Mouse (Mus musculus) limb, embryonic 13.5 days (tissue): Measurements from ENCODE around the gene Rarb. TPM values are rescaled to one million over a fixed set of nuclear protein-coding genes. Genes with fewer than 3 reads are reported as not detected.
"Not testable (repeated sequence)": the region's sequence is repeated elsewhere in the genome, so short reads cannot be mapped to it uniquely, and the experiment has no call there.

Source experiments
- ATAC-seq: fragments of 200-750 bp; cut with Nextera tagmentation; 2 replicates; pipeline ENCODE4 v1.8.0; 2017; ENCODE audit warnings: low read depth, moderate number of reproducible peaks, moderate TSS enrichment; ENCODE audit not compliant: low FRiP score
- H3K27ac ChIP-seq: fragments of 300-500 bp; sonication (generic); 2 replicates; pipeline ENCODE4 v1.5.1; 2015; ENCODE audit warnings: inconsistent platforms, mild to moderate bottlenecking, moderate library complexity
- H3K27me3 ChIP-seq: fragments of 300-500 bp; sonication (generic); 2 replicates; pipeline ENCODE4 v1.6.1; 2015; ENCODE audit warnings: mild to moderate bottlenecking, inconsistent platforms
- H3K36me3 ChIP-seq: fragments of 300-500 bp; sonication (generic); 2 replicates; pipeline ENCODE4 v1.6.1; 2015; ENCODE audit warnings: inconsistent platforms, mild to moderate bottlenecking, moderate library complexity
- H3K4me1 ChIP-seq: fragments of 300-500 bp; sonication (generic); 2 replicates; pipeline ENCODE4 v1.6.1; 2015; ENCODE audit warnings: inconsistent platforms
- H3K4me2 ChIP-seq: fragments of 300-500 bp; sonication (generic); replicated peaks from 2 replicates; pipeline ENCODE4 v1.6.1; 2015; ENCODE audit warnings: inconsistent platforms, mild to moderate bottlenecking, moderate library complexity
- H3K4me3 ChIP-seq: fragments of 300-500 bp; sonication (generic); 2 replicates; pipeline ENCODE4 v1.5.1; 2015; ENCODE audit warnings: moderate library complexity, mild to moderate bottlenecking, inconsistent platforms
- H3K9ac ChIP-seq: fragments of 300-500 bp; sonication (generic); 2 replicates; pipeline ENCODE4 v1.6.1; 2015; ENCODE audit warnings: mild to moderate bottlenecking, inconsistent platforms
- H3K9me3 ChIP-seq: fragments of 300-500 bp; sonication (generic); 2 replicates; pipeline ENCODE4 v1.6.1; 2016; ENCODE audit warnings: inconsistent platforms
- WGBS: fragments of 180-500 bp; shearing (Covaris S2); methylation state at CpG from one replicate; pipeline ENCODE4 v1.1.7; 2015; 5-methylcytosine and 5-hydroxymethylcytosine counted together
- polyA plus RNA-seq: library from polyadenylated mRNA; unstranded; fragments of >200 nt; fragmentation: Nextera tagmentation; extraction: Ambion mirVana; gene quantifications from 2 replicates; pipeline ENCODE4 v1.2.1, GENCODE M21; 2015

Rarb gene
- polyA plus RNA-seq, 1 experiment from 2014 or later = 17.8 TPM

DNA sequence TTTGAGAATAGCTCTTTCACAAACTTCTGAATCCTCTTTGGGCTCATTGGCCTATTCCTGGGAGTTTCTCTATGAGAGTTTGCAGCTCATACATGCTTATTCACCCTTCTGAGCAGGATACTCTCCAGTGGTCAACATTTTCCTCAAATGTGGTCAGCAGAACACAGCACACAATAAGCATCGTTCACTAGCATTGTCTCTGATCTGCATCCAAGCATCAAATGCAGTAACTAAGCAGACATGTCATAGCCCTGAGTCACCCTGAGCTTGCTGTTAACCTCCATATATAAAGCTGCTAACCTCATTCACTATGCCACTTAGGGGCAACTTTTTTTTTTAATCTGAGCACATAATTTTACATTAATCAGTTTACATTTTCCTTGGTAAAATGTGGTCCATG lies 53.1 kb downstream of the Rarb start:
- WGBS = 44% methylated on average over 1 of the region's 1 CpGs
- Histone ChIP-seq H3K4me2 (no peak overlapping the region), H3K27ac (no peak overlapping the region), H3K27me3 (no peaks in the 10 kb centered on the region), H3K4me3 (no peak overlapping the region), H3K9me3 (no peaks in the 10 kb centered on the region), H3K36me3 (no peaks in the 10 kb centered on the region), H3K9ac (no peak overlapping the region), H3K4me1 (peaks cover 8% of the 10 kb centered on the region; the same call in 1 of the 2 replicates)
- ATAC-seq = no peak

DNA sequence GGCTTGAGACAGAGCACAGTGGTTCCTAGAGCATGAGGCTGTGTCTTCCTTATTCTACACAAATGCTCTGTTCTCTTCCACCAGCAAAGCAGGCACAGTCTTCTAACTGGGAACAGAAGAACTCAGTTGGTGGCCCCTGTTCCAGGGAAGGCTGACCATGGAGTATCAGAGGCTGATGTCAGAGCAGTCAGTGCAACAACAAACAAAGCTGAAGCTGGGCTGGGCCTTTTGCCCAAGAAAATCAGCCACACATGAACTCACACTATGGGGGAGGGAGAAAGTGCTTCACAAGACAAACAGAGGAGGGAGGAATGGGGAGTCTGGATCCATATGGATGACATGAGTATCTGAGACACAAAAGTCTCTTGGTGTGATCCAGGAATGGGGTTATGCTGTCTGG lies 56.2 kb downstream of the Rarb start:
- Histone ChIP-seq H3K36me3 (no peaks in the 10 kb centered on the region), H3K4me1 (peaks cover 8% of the 10 kb centered on the region; the same call in 1 of the 2 replicates), H3K27me3 (no peaks in the 10 kb centered on the region), H3K9me3 (no peaks in the 10 kb centered on the region), H3K27ac (no peak overlapping the region), H3K4me2 (no peak overlapping the region), H3K9ac (no peak overlapping the region), H3K4me3 (no peak overlapping the region)
- ATAC-seq = no peak

DNA sequence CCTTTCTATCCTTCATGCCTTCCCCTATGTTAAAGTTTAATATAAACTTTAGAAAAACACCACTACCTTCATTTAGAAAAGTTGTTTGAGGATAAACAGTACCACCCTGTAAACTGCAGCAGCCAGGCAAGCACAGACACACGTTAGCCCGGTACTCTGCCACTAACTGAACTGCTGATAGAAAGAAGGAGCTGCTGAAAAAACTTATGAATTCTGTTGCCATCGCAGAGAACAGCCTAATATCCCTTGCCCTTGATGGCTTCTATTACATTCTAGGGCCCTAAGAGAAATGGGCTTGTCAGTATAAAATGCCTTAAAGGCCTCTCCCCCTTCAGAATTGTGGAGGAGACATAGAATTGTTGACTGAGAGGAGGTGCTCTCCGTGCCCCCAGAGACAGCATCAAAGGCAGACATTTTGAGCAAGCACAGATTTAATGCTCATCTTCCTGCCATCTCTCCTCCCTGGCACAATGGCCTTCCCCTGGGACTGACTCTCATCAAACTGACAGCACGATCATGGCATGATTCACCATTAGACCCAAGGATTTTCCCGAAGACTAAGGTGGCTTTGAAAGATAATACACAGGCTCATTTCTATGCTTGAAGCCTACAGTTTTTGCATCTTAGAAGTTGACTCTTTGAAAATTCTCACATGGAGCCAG lies 60.1 kb downstream of the Rarb start:
- Histone ChIP-seq H3K36me3 (no peaks in the 10 kb centered on the region), H3K4me3 (no peak overlapping the region), H3K9ac (no peak overlapping the region), H3K4me2 (no peak overlapping the region), H3K27ac (no peak overlapping the region), H3K27me3 (no peaks in the 10 kb centered on the region), H3K4me1 (no peaks in the 10 kb centered on the region), H3K9me3 (no peaks in the 10 kb centered on the region)
- 67% methylated on average over 6 of the region's 6 CpGs for WGBS
- no peak for ATAC-seq

DNA sequence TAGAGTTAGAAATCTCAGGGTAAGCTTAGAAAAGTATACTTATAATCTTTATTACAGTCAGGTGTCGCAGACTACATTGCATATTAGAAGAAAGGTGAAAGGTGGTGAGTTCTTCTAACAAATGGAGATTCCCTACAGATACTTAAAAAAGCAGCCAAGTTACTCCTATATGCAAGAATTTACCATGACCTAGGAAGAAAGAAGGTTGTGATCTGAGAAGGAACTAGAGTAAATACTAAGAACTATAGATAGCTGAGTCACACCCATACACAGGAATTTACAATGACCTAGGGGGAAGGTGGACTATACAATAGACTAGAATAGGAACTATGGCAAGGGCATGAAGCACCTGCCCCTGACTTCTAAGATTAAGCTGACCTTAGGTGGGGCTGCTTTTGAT lies 63.4 kb downstream of the Rarb start:
- not testable (repeated sequence) for H3K27me3 ChIP-seq

DNA sequence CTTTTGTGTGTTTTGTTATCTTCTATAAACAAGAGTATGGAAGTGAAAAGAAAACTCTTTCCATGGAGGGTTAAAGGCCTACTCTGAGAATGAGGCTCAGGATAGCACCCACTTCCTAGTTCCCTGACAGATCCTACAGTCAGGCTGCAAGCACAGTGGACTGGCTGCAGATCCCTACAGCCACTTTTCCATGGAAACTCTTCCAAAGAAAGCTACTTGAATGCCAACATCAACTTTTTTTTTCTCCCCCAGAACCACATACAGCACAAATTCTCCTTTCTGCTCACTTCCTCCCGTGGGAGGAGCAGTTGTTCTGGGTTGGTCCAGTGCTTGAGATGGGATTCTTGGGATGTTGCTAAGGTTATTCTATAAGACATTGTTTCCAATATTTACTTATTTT lies 66.3 kb downstream of the Rarb start:
- no peaks in the 10 kb centered on the region for H3K36me3 ChIP-seq
- 85% methylated on average over 1 of the region's 1 CpGs for WGBS
- ATAC-seq = no peak
- no peak overlapping the region for H3K4me3 ChIP-seq
- H3K4me1 ChIP-seq = no peaks in the 10 kb centered on the region
- no peaks in the 10 kb centered on the region for H3K27me3 ChIP-seq
- no peak overlapping the region for H3K4me2 ChIP-seq
- H3K27ac ChIP-seq = no peak overlapping the region
- H3K9me3 ChIP-seq = no peaks in the 10 kb centered on the region
- H3K9ac ChIP-seq = no peak overlapping the region

More for the DNA sequence above, 63.4 kb downstream of the Rarb start:
- not testable (repeated sequence) for H3K4me1 ChIP-seq, H3K4me3 ChIP-seq, H3K9ac ChIP-seq, H3K27ac ChIP-seq, H3K9me3 ChIP-seq, H3K36me3 ChIP-seq, ATAC-seq, H3K4me2 ChIP-seq
- WGBS = 86% methylated on average over 1 of the region's 1 CpGs

DNA sequence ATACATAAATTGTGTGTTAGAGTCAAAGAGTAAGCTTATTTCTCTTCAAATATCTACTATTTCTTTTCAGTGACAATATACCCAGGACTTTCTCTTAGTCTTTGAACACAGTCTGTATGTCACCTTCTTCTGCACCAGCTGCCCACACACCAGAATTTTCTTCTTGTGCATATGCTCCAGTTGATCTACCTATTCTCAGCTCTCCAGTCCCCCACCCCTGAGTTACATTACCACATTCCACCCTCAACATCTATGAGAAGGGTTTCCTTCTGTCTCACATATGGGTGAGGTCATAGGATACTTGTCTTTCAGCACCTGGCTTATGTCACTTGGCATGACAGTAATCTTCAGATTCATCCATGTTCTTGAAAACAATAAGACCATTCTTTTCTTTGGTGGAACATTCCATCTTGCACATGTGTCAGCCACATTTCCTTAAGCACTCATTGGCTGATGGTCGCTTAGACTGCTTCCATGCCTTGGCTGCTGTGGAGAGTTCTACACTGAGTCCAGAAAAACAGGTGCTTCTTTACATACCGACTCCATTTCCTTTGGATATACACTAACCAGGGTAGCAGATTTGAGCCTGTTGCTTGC lies 71.9 kb downstream of the Rarb start:
- WGBS = 71% methylated on average over 2 of the region's 2 CpGs
- no peaks in the 10 kb centered on the region for H3K9me3 ChIP-seq

DNA sequence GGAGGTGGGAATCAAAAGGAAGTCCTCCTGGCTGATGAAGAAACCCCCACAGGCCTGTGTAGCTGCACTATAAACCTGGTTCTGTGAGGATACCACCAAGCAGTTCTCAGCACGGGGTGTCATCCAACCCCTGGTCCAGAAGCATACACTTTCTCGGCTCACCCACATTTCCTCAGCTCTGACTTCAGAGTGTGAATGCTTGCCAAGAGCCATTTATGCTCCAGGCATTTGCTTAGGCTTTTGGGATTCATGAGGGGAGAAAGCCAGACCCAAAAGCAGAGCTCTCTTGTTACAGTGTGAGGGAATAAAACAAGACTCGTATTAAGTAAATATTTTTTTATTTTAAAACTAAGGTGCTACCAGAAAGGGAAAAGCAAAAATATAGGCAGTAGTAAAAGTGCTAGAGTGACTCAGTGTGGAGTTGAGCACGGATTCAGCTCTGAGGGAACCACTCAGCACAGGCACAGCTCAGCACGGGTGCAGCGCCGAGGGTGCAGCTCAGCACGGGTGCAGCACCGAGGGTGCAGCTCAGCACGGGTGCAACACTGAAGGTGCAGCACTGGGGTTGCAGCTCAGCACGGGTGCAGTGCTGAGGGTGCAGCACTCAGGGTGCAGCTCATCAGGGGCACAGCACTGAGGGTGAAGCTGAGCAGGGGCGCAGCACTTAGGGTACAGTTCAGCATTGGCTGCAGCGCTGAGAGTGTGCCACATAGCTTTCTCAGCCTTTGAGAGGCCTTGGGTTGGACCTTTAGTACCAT lies 77.8 kb downstream of the Rarb start:
- H3K4me2 ChIP-seq = peak overlapping the region; percentile 34
- peaks cover 16% of the 10 kb centered on the region for H3K4me1 ChIP-seq
- no peak overlapping the region for H3K9ac ChIP-seq
- H3K9me3 ChIP-seq = no peaks in the 10 kb centered on the region
- no peaks in the 10 kb centered on the region for H3K36me3 ChIP-seq
- H3K27ac ChIP-seq = peak overlapping the region; percentile 69
- H3K4me3 ChIP-seq = no peak overlapping the region
- ATAC-seq = peak; percentile 77
- no peaks in the 10 kb centered on the region for H3K27me3 ChIP-seq
- 57% methylated on average over 13 of the region's 13 CpGs for WGBS

More for the DNA sequence above, 71.9 kb downstream of the Rarb start:
- H3K27me3 ChIP-seq = no peaks in the 10 kb centered on the region
- no peak overlapping the region for H3K4me2 ChIP-seq
- no peaks in the 10 kb centered on the region for H3K4me1 ChIP-seq
- no peak for ATAC-seq
- no peak overlapping the region for H3K27ac ChIP-seq
- no peak overlapping the region for H3K4me3 ChIP-seq
- no peak overlapping the region for H3K9ac ChIP-seq
- no peaks in the 10 kb centered on the region for H3K36me3 ChIP-seq

DNA sequence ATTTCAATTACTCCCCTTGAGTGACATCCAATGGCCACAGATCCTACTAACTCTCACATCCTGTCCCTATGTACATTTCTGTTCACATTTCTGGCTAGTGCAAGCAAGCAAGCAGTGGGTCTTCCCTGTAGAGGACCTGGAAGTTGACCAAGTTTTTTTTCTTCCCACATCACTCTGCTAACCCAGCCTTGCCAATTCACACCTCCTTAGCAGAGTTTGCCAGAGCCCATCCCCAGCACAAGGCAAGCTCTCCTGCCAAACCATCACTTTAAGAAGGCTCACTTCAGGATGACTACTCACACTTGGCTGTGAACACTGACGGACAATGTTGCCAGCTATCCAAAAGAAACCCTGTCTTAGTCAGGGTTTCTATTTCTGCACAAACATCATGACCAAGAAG lies 80.4 kb downstream of the Rarb start:
- 88% methylated on average over 1 of the region's 1 CpGs for WGBS
- Histone ChIP-seq H3K4me1 (peaks cover 39% of the 10 kb centered on the region), H3K36me3 (no peaks in the 10 kb centered on the region), H3K9me3 (no peaks in the 10 kb centered on the region), H3K27me3 (no peaks in the 10 kb centered on the region), H3K27ac (no peak overlapping the region), H3K4me2 (no peak overlapping the region), H3K9ac (no peak overlapping the region), H3K4me3 (no peak overlapping the region)
- no peak for ATAC-seq

DNA sequence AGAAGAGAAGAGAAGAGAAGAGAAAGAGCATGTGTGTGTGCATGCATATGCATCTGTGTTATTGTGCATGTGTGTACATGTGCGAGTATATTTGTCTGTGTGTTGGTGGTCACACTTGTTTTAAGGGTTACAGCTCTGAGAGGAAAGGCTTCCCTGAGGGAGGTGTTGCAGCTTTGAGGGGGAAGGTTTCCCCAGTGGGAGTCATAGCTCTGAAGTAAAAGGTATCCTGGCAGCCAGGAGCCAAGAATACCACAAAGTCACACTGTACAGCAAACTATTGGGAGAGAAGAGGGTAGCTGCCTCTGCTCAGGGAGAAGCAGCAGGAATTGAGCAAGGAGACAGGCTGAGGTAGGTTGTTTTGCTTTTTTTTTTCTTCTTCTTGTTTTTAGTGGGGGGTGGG lies 81.2 kb downstream of the Rarb start:
- 86% methylated on average over 1 of the region's 1 CpGs for WGBS
- H3K4me1 ChIP-seq = peaks cover 45% of the 10 kb centered on the region
- no peak overlapping the region for H3K27ac ChIP-seq
- H3K9ac ChIP-seq = no peak overlapping the region
- H3K36me3 ChIP-seq = no peaks in the 10 kb centered on the region
- H3K27me3 ChIP-seq = no peaks in the 10 kb centered on the region
- H3K4me3 ChIP-seq = no peak overlapping the region
- no peak overlapping the region for H3K4me2 ChIP-seq
- no peaks in the 10 kb centered on the region for H3K9me3 ChIP-seq
- no peak for ATAC-seq

DNA sequence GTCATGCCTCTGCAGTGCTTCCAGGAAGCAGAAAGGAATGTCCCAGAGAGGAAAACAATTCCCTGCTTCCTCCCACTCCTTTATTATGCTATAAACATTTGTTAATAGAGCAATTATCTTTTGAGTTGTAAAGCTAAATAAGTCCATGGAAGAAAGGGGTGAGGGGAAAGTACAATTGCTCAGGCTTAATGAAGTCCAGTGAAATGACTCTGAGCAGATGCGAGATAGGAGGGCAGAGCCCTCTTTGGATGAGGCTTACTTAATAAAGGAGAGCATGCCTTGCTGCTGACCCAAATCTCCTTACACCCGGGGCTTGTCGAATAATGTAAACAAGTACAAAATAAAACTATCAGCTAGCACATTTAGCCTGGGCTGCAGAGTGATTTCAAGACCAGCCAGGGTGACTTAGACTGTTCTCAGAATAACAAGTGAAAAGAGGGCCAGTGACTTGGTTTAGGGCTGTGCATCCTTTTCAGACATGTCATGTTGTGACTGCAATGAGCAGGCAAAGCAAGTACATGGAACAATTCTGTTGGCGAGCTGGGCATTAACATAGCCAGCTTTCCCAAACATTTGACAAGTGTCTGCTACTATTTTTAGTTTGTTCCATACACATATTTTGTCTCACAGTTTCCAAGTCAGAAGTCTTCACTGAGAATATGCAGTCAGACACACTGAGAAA lies 83.5 kb downstream of the Rarb start:
- Histone ChIP-seq H3K9ac (no peak overlapping the region), H3K36me3 (no peaks in the 10 kb centered on the region), H3K4me2 (no peak overlapping the region), H3K27ac (no peak overlapping the region), H3K27me3 (no peaks in the 10 kb centered on the region), H3K4me1 (peaks cover 29% of the 10 kb centered on the region), H3K9me3 (no peaks in the 10 kb centered on the region), H3K4me3 (no peak overlapping the region)
- 26% methylated on average over 4 of the region's 4 CpGs for WGBS
- ATAC-seq = no peak

DNA sequence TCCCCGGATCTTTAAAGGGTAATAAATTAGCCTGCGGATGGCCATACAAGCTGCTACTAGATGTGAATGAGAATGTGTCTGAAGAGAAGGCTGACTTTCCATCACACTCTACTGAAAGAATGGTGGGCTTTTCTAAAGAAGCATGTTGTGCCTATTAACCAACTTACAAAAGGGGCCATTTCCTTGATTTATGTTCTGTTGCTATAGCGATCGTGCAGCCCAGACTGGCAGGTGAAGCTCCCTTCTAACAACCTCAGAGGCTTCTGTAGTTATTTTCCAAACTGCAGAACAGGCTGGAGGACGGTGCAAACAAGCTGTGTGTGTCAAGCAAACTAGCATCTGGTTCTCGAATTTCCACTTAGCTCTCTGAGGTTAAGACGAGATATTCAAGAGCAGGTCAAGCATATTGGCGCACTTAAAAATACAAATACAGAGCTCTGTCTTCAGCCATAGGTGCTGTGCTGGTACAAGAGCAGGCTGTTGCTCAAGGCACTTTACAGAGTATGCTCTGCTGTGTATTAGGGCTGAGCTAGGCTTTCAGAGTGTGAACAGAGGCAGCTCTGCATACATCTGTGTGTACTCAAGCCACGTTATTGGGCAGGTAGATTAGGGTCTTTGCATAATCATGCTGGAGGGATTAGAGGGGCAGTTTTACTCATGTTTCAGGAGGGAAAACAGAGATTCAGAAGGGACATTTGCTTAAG lies 85.2 kb downstream of the Rarb start:
- peak overlapping the region; percentile 36 for H3K4me2 ChIP-seq
- no peak overlapping the region for H3K4me3 ChIP-seq
- H3K36me3 ChIP-seq = no peaks in the 10 kb centered on the region
- H3K4me1 ChIP-seq = peaks cover 28% of the 10 kb centered on the region
- no peaks in the 10 kb centered on the region for H3K27me3 ChIP-seq
- no peak overlapping the region; the same call in 1 of the 2 replicates for H3K27ac ChIP-seq
- 6% methylated on average over 9 of the region's 9 CpGs for WGBS
- H3K9ac ChIP-seq = no peak overlapping the region
- no peaks in the 10 kb centered on the region for H3K9me3 ChIP-seq
- ATAC-seq = peak; percentile 74; the same call in 1 of the 2 replicates

DNA sequence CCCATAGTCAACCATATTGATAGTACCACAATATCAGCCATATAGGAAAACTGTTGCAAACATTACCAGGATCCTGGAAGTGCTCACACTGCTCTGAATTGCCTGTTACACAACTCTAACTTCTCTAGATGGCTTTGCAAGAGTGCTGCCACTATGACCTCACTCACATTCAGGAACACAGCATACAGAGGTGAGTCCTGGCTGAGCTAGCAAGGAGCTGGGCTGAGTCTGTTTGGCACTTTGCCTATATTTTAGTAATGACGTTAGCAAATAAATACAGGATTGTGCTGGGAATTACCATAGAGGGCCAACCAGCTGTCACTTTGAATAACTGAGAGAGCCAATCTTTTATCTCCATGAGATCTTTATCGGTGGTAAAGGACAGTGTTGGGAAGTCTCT lies 86.9 kb downstream of the Rarb start:
- ATAC-seq = no peak

More for the DNA sequence above, 86.9 kb downstream of the Rarb start:
- Histone ChIP-seq H3K27ac (no peak overlapping the region), H3K27me3 (no peaks in the 10 kb centered on the region), H3K4me1 (peaks cover 28% of the 10 kb centered on the region), H3K9me3 (no peaks in the 10 kb centered on the region), H3K4me3 (no peak overlapping the region), H3K9ac (no peak overlapping the region), H3K36me3 (no peaks in the 10 kb centered on the region), H3K4me2 (no peak overlapping the region)
- 55% methylated on average over 2 of the region's 2 CpGs for WGBS
